Mouse (Mus musculus) hindbrain, embryonic 13.5 days (tissue): ENCODE measurements around the gene Mta3. TPM values are rescaled to one million over a fixed set of nuclear protein-coding genes. Genes with fewer than 3 reads are reported as not detected.
A peak's percentile ranks its signal among the peaks of the same experiment; 100 is the strongest.
"Not testable (repeated sequence)": the region's sequence is repeated elsewhere in the genome, so short reads cannot be mapped to it uniquely, and the experiment has no call there.

Source experiments
- ATAC-seq: fragments of 200-750 bp; cut with Nextera tagmentation; 2 replicates; pipeline ENCODE4 v1.8.0; 2017; ENCODE audit warnings: moderate TSS enrichment; ENCODE audit not compliant: low FRiP score
- H3K27ac ChIP-seq: fragments of 300-500 bp; sonication (generic); 2 replicates; pipeline ENCODE4 v1.5.1; 2015; ENCODE audit warnings: inconsistent platforms, mild to moderate bottlenecking, moderate library complexity
- H3K27me3 ChIP-seq: fragments of 300-500 bp; sonication (generic); 2 replicates; pipeline ENCODE4 v1.6.1; 2015; ENCODE audit warnings: mild to moderate bottlenecking, inconsistent platforms
- H3K36me3 ChIP-seq: fragments of 300-500 bp; sonication (generic); 2 replicates; pipeline ENCODE4 v1.6.1; 2015; ENCODE audit warnings: mild to moderate bottlenecking, inconsistent platforms
- H3K4me1 ChIP-seq: fragments of 300-500 bp; sonication (generic); replicated peaks from 2 replicates; pipeline ENCODE4 v1.6.1; 2015; ENCODE audit warnings: inconsistent platforms
- H3K4me2 ChIP-seq: fragments of 300-500 bp; sonication (generic); 2 replicates; pipeline ENCODE4 v1.6.1; 2015; ENCODE audit warnings: inconsistent platforms, mild to moderate bottlenecking, moderate library complexity
- H3K4me3 ChIP-seq: fragments of 300-500 bp; sonication (generic); 2 replicates; pipeline ENCODE4 v1.5.1; 2015; ENCODE audit warnings: mild to moderate bottlenecking, inconsistent platforms
- H3K9ac ChIP-seq: fragments of 300-500 bp; sonication (generic); 2 replicates; pipeline ENCODE4 v1.6.1; 2015; ENCODE audit warnings: mild to moderate bottlenecking, inconsistent platforms
- H3K9me3 ChIP-seq: fragments of 300-500 bp; sonication (generic); 2 replicates; pipeline ENCODE4 v1.6.1; 2016; ENCODE audit warnings: inconsistent platforms
- WGBS: fragments of 180-500 bp; shearing (Covaris S2); methylation state at CpG from one replicate; pipeline ENCODE4 v1.1.7; 2015; 5-methylcytosine and 5-hydroxymethylcytosine counted together
- polyA plus RNA-seq: library from polyadenylated mRNA; unstranded; fragments of >200 nt; fragmentation: Nextera tagmentation; extraction: Ambion mirVana; gene quantifications from 2 replicates; pipeline ENCODE4 v1.2.1, GENCODE M21; 2015

Mta3 gene
- polyA plus RNA-seq, 1 experiment from 2014 or later: 33.3 TPM

GRCm38 (mm10) chr17:83695785-83696184 is 10.2 kb upstream of the Mta3 start:
- H3K27me3 ChIP-seq: no peaks in the 10 kb centered on the region
- no peaks in the 10 kb centered on the region for H3K9me3 ChIP-seq
- H3K4me1 ChIP-seq: no peaks in the 10 kb centered on the region
- ATAC-seq: no peak
- H3K36me3 ChIP-seq: no peaks in the 10 kb centered on the region
- H3K4me3 ChIP-seq: no peak overlapping the region
- no peak overlapping the region for H3K9ac ChIP-seq
- H3K27ac ChIP-seq: no peak overlapping the region
- no peak overlapping the region for H3K4me2 ChIP-seq
- 73% methylated on average over 2 of the region's 2 CpGs for WGBS

DNA sequence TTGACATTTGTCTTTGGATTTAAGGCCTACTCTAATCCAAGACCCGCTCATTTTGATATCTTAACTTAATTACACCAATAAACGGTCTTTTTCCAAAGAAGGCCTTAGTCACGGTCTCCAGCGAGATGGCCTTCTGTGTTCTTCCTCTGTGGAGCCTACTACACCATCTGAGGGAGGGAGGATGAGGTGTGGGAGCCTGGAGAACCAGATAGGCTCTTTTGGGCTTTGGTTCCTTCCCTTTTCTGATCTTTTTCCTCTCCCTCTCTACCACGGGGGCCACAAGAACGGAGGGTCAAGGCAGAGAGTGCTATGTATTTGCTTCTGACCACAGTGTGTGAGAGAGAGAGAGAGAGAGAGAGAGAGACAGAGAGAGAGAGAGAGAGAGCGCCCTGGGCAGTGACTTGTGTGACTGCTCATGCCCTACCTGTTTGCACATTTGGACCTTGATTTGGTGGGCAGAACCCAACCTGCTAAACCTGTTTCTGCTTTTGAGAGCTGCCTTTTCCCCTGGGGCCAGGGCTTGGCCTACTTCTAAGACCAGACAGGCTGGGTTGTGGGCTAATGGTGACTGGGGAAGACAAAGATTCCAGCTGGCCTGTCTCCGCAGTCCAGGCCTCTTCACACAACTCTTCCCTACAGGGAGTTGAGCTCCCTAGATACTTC is 6.8 kb upstream of the Mta3 start:
- Histone ChIP-seq H3K9me3 (no peaks in the 10 kb centered on the region), H3K4me2 (no peak overlapping the region), H3K4me3 (no peak overlapping the region), H3K27ac (no peak overlapping the region), H3K4me1 (no peaks in the 10 kb centered on the region), H3K27me3 (no peaks in the 10 kb centered on the region), H3K9ac (no peak overlapping the region), H3K36me3 (no peaks in the 10 kb centered on the region)
- WGBS: 86% methylated on average over 8 of the region's 8 CpGs
- no peak for ATAC-seq

GRCm38 (mm10) chr17:83700125-83700524 is 5.8 kb upstream of the Mta3 start:
- no peak overlapping the region for H3K4me3 ChIP-seq
- no peak overlapping the region for H3K9ac ChIP-seq
- H3K36me3 ChIP-seq: no peaks in the 10 kb centered on the region
- no peaks in the 10 kb centered on the region for H3K9me3 ChIP-seq
- peaks cover under 1% of the 10 kb centered on the region; the same call in 1 of the 2 replicates for H3K4me1 ChIP-seq
- no peak overlapping the region for H3K4me2 ChIP-seq
- no peak for ATAC-seq
- 88% methylated on average over 9 of the region's 9 CpGs for WGBS
- H3K27ac ChIP-seq: no peak overlapping the region
- no peaks in the 10 kb centered on the region for H3K27me3 ChIP-seq

DNA sequence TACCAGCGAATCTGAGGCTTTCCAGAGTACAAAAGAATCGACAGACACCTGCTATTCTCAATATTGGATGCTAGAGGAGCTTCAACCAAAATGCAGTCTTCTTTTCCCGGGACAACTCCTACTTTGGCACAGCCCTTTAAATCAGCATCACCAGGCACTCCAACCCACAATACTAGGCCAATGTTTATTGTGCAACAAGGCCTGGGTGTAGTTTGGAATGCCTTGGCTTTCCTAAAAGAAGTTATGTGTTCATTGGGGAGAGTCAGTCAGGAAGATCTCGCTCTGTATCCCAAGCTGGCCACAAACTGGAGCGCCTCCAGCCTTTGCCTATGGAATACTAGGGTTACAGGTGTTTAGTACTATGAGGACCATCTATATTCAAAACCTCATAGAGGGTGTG is 1.5 kb upstream of the Mta3 start:
- no peak for ATAC-seq
- Histone ChIP-seq H3K36me3 (no peaks in the 10 kb centered on the region), H3K27me3 (no peaks in the 10 kb centered on the region), H3K27ac (no peak overlapping the region), H3K4me2 (no peak overlapping the region), H3K9ac (no peak overlapping the region), H3K9me3 (no peaks in the 10 kb centered on the region), H3K4me3 (no peak overlapping the region), H3K4me1 (peaks cover 24% of the 10 kb centered on the region)
- 81% methylated on average over 5 of the region's 5 CpGs for WGBS

DNA sequence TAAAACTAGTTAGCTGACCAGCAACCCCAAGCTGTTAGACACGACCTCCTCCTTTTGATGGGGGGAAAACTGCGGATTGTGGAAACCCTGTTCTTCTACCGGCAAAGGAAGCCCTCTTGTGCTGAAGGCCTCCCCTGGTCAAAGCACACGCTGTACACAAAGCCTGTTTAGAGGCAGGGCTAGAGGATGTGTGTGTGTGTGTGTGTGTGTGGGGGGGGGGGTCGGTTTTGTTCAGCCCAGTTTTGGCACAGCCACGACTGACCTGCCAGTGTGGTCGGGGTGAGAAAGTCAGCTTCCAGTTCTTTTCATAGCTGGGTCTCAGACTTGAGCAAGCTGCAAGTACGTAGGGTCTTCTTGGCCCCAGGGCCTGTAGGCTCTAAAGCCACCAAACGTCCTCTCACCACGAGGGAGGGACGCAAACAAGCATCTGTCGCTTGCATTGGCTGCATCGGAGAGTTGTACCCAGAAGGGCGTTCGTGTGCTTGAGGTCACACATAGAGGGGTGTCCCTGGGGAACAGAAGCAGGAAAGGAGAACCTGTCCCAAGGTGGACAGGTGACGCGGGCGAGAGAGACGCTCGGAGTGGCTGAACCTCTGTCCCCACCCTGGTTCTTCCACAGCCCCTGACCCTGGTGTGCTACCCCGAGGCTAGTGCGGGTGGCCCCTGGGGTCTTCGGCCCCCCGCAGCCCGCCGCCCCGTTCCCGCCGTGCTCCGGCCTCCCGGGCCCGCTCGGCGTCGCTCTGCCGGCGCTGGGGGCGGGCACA is 429 bp upstream of the Mta3 start:
- peak; percentile 67 for ATAC-seq
- H3K4me1 ChIP-seq: peaks cover 24% of the 10 kb centered on the region

GRCm38 (mm10) chr17:83706594-83707126 is 697 bp downstream of the Mta3 start:
- Histone ChIP-seq H3K4me1 (peaks cover 24% of the 10 kb centered on the region), H3K27me3 (no peaks in the 10 kb centered on the region), H3K4me2 (peak overlapping the region; percentile 87), H3K9me3 (no peaks in the 10 kb centered on the region), H3K9ac (peak overlapping the region; percentile 93), H3K36me3 (peaks cover 12% of the 10 kb centered on the region; the same call in 1 of the 2 replicates), H3K4me3 (peak overlapping the region; percentile 81), H3K27ac (peak overlapping the region; percentile 93)
- 1% methylated on average over 19 of the region's 19 CpGs for WGBS
- ATAC-seq: peak; percentile 80

More for the DNA sequence above, 429 bp upstream of the Mta3 start:
- H3K9me3 ChIP-seq: no peaks in the 10 kb centered on the region
- peak overlapping the region; percentile 93 for H3K27ac ChIP-seq
- 2% methylated on average over 32 of the region's 38 CpGs for WGBS
- peaks cover 9% of the 10 kb centered on the region; the same call in 1 of the 2 replicates for H3K36me3 ChIP-seq
- H3K4me3 ChIP-seq: peak overlapping the region; percentile 81
- peak overlapping the region; percentile 93 for H3K9ac ChIP-seq
- H3K27me3 ChIP-seq: no peaks in the 10 kb centered on the region
- peak overlapping the region; percentile 87 for H3K4me2 ChIP-seq

- WGBS: 82% methylated on average over 4 of the region's 4 CpGs
- Histone ChIP-seq H3K9ac (no peak overlapping the region), H3K36me3 (peaks cover 16% of the 10 kb centered on the region; the same call in 1 of the 2 replicates), H3K4me2 (peak overlapping the region; percentile 87), H3K4me1 (peaks cover 24% of the 10 kb centered on the region), H3K27me3 (no peaks in the 10 kb centered on the region), H3K4me3 (peak overlapping the region; percentile 81), H3K9me3 (no peaks in the 10 kb centered on the region), H3K27ac (no peak overlapping the region)
- ATAC-seq: no peak
These were observed 1.4 kb downstream of the Mta3 start for GRCm38 (mm10) chr17:83707372-83707771.

DNA sequence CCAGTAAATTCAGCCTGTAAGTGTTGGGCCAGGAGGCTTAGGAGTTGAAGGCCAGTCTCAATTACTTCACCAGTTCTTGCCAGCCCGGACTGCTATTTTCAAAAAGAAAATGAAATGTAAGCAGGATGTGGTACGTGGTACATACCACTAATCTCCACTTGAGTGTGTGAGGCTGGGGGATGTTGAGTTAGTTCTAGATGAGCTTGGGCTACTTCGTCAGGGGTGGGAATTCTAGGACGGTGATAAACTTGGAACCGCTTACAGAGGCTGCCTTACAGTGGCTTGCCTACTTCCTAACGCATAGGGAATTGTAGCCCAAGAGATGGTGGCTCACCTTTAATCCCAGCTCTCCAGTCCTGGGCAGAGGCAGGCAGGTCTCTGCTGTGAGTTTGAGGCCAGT is 1.9 kb downstream of the Mta3 start:
- 96% methylated on average over 6 of the region's 6 CpGs for WGBS
- H3K4me1 ChIP-seq: peaks cover 24% of the 10 kb centered on the region
- H3K27ac ChIP-seq: no peak overlapping the region
- peaks cover 18% of the 10 kb centered on the region; the same call in 1 of the 2 replicates for H3K36me3 ChIP-seq
- H3K4me2 ChIP-seq: 0 out of 2 replicates have a peak overlapping the region, but pooled peaks have one; percentile 87
- H3K4me3 ChIP-seq: no peak overlapping the region
- no peak for ATAC-seq
- no peak overlapping the region for H3K9ac ChIP-seq
- H3K9me3 ChIP-seq: no peaks in the 10 kb centered on the region
- H3K27me3 ChIP-seq: no peaks in the 10 kb centered on the region

GRCm38 (mm10) chr17:83708256-83708655 is 2.3 kb downstream of the Mta3 start:
- no peak for ATAC-seq
- H3K27me3 ChIP-seq: no peaks in the 10 kb centered on the region
- 91% methylated on average over 10 of the region's 10 CpGs for WGBS

DNA sequence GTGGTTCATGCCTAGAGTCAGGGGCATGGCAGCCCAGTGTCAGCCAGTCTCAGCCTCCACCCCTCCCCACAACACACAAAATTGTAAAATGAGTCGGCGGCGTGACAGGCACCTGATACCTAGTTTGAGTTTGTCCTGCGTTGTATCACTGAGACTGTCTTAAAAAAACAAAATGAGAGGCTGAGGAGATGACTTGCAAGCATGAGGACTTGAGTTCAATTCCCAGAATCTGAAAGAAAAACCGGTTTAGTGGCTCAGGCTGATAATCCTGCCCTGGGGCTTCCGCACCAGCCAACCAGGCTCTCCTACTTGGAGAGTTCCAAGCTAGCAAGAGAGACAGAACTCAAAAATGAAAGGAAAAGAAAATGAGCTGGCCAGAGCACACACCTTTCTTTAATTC is 2.9 kb downstream of the Mta3 start:
- Histone ChIP-seq H3K27ac (no peak overlapping the region), H3K4me1 (peaks cover 24% of the 10 kb centered on the region), H3K9me3 (no peaks in the 10 kb centered on the region), H3K9ac (no peak overlapping the region), H3K4me3 (no peak overlapping the region), H3K36me3 (peaks cover 19% of the 10 kb centered on the region; the same call in 1 of the 2 replicates), H3K27me3 (no peaks in the 10 kb centered on the region), H3K4me2 (no peak overlapping the region)
- WGBS: 94% methylated on average over 6 of the region's 6 CpGs
- no peak for ATAC-seq

More at GRCm38 (mm10) chr17:83708256-83708655, 2.3 kb downstream of the Mta3 start:
- H3K4me2 ChIP-seq: no peak overlapping the region
- no peak overlapping the region for H3K4me3 ChIP-seq
- H3K27ac ChIP-seq: no peak overlapping the region
- H3K36me3 ChIP-seq: peaks cover 19% of the 10 kb centered on the region; the same call in 1 of the 2 replicates
- H3K4me1 ChIP-seq: peaks cover 24% of the 10 kb centered on the region
- H3K9me3 ChIP-seq: no peaks in the 10 kb centered on the region
- H3K9ac ChIP-seq: no peak overlapping the region

DNA sequence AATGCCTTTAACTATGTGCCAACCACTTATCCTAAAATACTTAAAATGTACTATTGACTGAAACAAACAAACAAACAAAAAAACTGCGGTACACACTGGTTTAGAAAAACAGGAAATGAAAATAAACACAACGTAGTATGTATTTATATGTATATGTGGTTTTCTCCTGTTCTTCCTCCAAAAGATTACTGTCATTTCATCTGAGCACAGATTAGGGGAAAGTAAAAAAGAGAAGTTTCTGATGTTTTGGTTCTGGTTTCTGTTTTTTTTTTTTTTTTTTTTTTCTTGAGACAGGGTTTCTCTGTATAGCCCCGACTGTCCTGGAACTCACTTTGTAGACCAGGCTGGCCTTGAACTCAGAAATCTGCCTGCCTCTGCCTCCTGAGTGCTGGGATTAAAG is 3.6 kb downstream of the Mta3 start:
- H3K27ac ChIP-seq, H3K9ac ChIP-seq, H3K27me3 ChIP-seq, H3K4me2 ChIP-seq, H3K9me3 ChIP-seq, ATAC-seq, H3K4me3 ChIP-seq: not testable (repeated sequence)
- peaks cover 22% of the 10 kb centered on the region; the same call in 1 of the 2 replicates for H3K36me3 ChIP-seq
- WGBS: 86% methylated on average over 3 of the region's 3 CpGs
- peaks cover 24% of the 10 kb centered on the region for H3K4me1 ChIP-seq

DNA sequence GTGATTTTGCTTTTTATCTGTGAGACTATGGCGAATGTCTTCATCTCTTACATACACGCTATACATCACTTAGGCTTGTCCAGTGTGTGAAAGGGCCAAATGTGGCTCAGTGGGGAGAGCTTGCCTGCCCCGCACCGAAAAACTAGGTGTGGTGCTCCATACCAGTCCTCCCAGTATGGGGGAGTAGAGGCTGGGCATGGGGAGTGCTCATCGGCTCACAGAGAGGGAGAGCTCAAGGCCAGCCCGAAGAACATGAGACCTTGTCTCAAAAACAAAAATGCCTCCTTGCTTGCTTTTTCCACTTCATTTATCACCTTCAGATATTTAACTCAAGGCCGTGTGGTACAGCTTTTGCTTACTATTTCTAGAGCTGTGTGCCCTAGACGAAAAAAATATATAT is 4.7 kb downstream of the Mta3 start:
- H3K36me3 ChIP-seq: peaks cover 32% of the 10 kb centered on the region
- no peak overlapping the region for H3K9ac ChIP-seq
- no peak overlapping the region for H3K4me3 ChIP-seq
- no peaks in the 10 kb centered on the region for H3K9me3 ChIP-seq
- H3K4me1 ChIP-seq: peaks cover 18% of the 10 kb centered on the region
- WGBS: 95% methylated on average over 8 of the region's 8 CpGs
- no peak for ATAC-seq
- H3K27me3 ChIP-seq: no peaks in the 10 kb centered on the region
- no peak overlapping the region for H3K27ac ChIP-seq
- H3K4me2 ChIP-seq: no peak overlapping the region
